Mouse (Mus musculus): ENCODE data around the gene Vstm5.
"Not testable (repeated sequence)": the region's sequence is repeated elsewhere in the genome, so short reads cannot be mapped to it uniquely, and the experiment has no call there.

Vstm5 gene

DNA sequence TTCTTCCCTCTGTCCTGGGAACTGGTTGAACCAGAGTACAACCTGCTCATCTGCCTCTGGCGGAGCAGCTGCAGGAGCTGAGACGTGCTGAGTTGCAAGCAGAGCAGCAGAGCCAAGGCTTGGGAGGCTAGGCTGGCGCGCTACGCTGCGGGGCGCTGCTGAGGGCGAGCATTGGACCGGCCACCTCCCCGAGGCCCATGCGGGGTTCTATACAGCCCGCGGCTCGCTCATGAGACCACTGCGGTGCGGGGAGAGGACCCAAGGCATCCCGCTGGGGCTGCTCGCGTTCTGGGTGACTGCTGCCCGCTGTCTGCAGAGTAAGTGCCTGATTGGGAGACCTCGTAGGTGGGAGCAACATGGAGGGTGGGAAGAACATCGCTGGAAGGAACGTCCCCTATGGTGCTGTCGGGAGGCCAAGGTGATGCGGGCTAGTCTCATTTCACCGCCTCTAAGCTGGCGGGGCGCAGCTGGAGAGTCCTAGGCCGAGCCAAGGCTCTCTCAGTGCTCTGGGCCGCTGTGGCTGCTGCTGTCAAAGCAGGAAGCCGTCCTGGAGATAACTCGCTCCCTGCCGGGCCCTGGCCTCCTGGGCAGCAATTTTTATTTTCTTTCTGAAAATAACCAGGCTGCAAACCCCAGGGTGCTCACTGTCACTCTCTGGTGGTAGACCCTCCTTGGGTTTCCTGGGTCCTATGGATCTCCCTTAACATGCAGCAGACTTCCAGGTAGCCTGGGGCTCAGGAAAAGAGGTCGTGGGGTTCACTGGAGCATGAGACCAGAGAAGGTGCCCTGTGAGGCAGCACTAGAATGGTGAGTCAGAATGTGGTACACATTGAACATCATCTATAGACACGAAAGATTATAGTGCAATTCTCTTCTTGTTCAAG, at the start of gene Vstm5:
Gene Vstm5, plus strand, starts transcription at position 4 of the 884 bp plus-strand sequence.
- no peak for DNase-seq

DNA sequence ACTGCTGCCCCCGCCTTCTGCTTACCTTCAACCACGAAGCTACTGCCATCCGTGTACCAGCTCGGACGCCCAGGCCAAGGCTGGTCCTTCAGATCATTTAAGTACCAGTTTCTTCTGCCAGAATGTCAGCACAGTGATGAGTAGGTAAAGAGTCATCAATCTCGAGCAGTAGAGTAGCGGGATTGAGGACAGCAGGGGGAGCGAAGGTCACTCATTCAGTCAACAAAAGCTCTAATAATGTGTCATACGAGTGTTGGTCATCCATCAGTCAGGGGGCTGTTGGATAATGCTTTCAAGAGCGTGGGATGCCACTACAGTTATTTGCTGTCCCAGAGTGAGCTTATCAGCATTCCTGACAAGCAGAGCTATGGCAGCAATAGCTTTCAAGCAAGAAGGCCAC, 44.0 kb upstream of the Vstm5 start:
- DNase-seq = not testable (repeated sequence)

DNA sequence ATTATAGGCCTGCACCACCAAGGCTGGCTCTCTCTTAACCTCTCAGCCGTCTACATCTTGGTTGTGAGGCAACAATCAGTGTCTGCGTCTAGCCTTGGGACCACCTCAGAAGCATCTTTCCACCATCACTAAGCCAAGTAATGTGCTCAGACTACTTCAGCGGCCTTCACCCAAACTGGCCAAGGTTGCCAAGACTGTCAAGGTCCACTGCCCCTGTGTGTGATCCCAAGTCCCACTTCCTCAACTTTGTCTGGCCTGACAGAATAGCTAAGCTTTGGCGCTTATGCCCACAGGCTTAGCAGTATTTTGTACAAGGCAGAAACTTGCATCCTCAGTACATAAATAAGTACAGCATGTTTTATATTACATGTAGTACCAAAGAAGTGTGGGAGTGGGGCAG, 32.2 kb upstream of the Vstm5 start:
- DNase-seq = no peak

- DNase-seq = no peak
Measured at GRCm38 (mm10) chr9:15209320-15209719, 29.5 kb upstream of the Vstm5 start.

GRCm38 (mm10) chr9:15211876-15212275, 27.0 kb upstream of the Vstm5 start:
- no peak for DNase-seq

GRCm38 (mm10) chr9:15213695-15214094, 25.1 kb upstream of the Vstm5 start:
- DNase-seq = no peak

DNA sequence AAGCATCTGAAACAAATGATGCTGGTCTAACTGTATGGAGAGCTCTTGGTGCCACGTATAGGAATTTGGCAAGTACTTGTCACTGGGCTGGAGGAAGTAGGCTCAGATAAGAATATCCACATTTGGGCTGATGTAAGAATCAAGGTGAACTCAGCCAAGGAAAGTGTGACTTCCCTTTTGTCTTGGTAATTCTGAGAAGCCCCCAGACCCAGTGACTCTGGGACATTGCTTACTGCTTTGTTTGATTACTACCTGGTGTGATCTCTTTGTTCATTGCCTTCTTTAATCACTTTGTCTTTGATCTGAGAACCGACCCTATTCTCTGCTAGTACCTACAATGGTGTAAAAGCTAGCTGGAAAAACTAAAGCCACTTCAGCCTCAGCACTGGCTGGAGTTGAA, 13.9 kb upstream of the Vstm5 start:
- no peak for DNase-seq

DNA sequence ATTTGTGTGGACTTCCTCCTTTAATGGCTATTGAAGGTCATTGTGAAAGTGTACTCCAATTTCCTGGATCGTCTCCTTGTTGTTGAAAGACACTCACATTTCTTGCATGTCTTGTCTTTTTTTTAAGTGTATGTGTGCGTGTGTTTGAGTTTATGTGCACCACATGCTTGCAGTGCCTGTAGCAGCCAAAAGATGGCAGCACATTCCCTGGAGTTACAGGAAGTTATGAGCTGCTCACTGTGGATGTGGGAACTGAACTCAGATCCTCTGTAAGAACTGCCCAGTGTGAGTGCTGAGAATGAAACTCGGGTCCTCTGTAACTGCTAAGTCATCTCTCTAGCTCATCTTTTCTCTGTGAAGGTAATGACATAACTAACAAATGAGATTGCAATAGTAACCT, 6.4 kb upstream of the Vstm5 start:
- no peak for DNase-seq

GRCm38 (mm10) chr9:15233604-15234003, 5.2 kb upstream of the Vstm5 start:
- DNase-seq = no peak

- no peak for DNase-seq
Measured at GRCm38 (mm10) chr9:15235986-15236385, 2.9 kb upstream of the Vstm5 start.

- no peak for DNase-seq
Measured at GRCm38 (mm10) chr9:15237516-15238296, 1.1 kb upstream of the Vstm5 start.

DNA sequence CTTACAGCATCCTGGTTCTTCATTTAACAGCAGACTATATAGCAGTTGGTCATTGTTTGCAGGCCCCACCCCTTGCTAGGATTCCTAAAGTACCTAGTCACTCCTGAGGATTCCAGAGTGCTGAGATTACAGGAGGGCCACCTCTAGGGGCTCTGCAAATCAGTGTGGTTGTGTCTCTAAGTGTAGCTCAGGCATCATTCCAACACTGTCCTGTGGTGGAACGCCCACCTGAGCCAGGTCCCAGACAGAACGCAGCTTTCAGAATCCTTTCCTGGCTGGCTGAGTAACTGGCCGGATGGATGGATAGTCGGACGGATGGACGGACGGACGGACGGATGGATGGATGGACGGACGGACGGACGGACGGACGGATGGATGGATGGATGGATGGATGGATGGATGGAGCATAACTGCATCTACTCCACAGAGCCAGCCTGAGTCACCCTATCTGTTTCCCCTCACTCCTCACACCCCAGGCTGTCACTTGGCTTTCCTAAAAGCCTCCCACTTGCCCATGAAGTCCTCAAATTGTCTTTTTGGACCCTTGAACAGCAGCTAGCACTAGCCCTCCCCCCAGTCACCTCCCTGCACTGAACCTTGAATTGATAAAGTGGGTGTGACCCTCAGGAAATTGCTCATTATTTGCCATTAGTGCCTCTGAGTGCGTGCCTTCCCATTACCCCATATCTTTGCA, 401 bp upstream of the Vstm5 start:
- DNase-seq = no peak

DNA sequence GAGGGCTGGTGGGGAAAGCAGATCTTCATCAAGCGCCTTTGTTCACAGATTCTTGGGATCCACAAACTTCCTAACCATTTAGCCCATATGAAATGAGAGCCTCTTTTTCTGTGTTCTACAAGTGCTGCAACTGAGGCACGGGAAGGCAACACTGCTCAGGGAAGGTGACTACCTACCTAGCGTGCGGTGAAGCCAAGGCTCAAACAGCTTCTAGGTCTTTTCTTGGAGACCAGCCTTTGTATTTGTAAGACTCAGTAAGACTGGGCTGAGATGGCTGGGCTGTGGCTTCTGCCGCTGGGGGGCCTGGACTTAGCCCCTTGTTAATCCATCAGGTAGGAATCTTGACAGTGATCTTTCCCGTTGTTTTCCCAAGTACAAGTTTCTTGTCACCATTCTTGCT, 1.2 kb downstream of the Vstm5 start:
- no peak for DNase-seq

GRCm38 (mm10) chr9:15240863-15241595, 2.2 kb downstream of the Vstm5 start:
- DNase-seq = no peak

- peak; percentile 13 for DNase-seq
Measured at GRCm38 (mm10) chr9:15241596-15241939, 2.7 kb downstream of the Vstm5 start.

DNA sequence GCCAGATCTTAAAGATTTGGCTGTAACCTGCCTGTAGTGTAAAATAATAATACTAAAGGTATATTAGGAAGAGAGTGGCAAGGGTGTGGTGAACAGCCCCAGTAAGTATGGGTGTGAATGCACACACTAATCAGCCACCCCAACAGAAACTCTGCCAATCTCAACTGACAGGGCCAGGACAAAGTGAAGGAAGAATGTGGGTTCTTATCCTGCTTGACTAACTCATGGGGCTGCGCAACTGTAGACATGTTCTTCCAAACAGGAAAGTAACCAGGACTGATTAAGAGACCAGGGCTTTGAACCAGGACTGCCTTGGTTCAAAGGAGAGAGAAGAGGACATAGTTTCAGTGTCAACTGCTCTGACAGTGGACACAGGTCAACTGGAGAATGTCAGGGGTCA, 3.3 kb downstream of the Vstm5 start:
- no peak for DNase-seq

- no peak for DNase-seq
Measured at GRCm38 (mm10) chr9:15245319-15246075, 6.7 kb downstream of the Vstm5 start.

- no peak for DNase-seq
Measured at GRCm38 (mm10) chr9:15250376-15250775, 11.5 kb downstream of the Vstm5 start.

DNA sequence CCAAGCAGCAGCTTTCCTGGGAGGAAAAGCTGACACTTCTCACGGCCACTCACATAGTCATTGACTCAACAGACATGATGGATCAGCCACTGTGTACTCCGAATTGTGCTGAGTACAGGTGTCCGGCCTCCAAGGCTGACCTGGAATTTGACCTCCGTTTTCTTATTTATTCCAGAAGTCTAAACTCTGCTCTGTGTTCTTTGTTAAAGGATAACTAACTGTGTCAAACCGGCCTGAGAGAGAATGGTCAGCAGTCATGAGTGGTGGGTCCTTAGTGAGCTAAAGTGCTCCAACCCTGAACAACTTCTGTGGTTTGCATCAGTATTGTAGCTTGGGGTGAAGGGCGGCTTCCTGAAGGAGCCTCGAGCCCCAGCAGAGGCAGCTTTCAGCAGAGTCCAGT, 13.4 kb downstream of the Vstm5 start:
- DNase-seq = no peak

GRCm38 (mm10) chr9:15254501-15254900, 15.7 kb downstream of the Vstm5 start:
- no peak for DNase-seq

DNA sequence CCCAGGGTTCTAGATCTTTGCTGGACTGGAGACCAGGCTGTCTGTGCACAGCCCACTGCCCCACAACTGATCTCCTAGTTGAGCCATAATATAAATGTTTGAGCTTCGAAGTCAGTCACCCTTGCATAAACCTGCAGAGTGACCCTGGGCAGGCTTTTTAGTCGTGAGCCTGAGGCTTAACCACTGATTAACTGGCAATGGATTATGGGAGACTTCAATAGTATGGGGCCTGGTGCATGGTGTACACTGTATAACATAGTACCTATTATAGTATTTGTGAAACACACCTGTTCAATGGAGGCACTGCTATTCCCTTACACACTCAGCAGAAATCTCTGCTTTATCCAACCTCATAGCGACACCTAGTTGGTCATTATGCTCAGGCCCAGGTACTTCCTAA, 17.4 kb downstream of the Vstm5 start:
- no peak for DNase-seq

GRCm38 (mm10) chr9:15261980-15262379, 23.1 kb downstream of the Vstm5 start:
- DNase-seq = no peak

Data from cerebellum, adult 8-10 months (tissue).